Mouse (Mus musculus) cortical plate, adult 2 months (tissue): ENCODE results near the gene Vwa3b.

Experiments
- CTCF ChIP-seq: fragments of 200-500 bp; IDR thresholded peaks from 2 replicates; pipeline ENCODE4 v1.5.1; 2011; ENCODE audit warnings: mild to moderate bottlenecking, control low read depth, low read length; ENCODE audit not compliant: insufficient read depth; ENCODE audit errors: extremely low read depth
- POLR2A ChIP-seq: fragments of 200-500 bp; IDR thresholded peaks from 2 replicates; pipeline ENCODE4 v1.6.1; 2011; ENCODE audit warnings: mild to moderate bottlenecking, low read length, control low read depth; ENCODE audit not compliant: insufficient read depth; ENCODE audit errors: extremely low read depth

GRCm38 (mm10) chr1:37179852-37180251, 153.5 kb downstream of the Vwa3b start:
- no peak for TF ChIP-seq CTCF
- no peak for TF ChIP-seq POLR2A
